Mouse (Mus musculus) liver, adult 2 months (tissue): ENCODE data around the gene Gpnmb.

ENCODE experiments used
- CTCF ChIP-seq: fragments of 200-500 bp; IDR thresholded peaks from 2 replicates; pipeline ENCODE4 v1.5.1; 2011; ENCODE audit warnings: low read depth, low read length, control low read depth
- POLR2A ChIP-seq: fragments of 200-500 bp; IDR thresholded peaks from 2 replicates; pipeline ENCODE4 v1.6.1; 2011; ENCODE audit warnings: low read length, control low read depth; ENCODE audit not compliant: insufficient read depth; ENCODE audit errors: extremely low read depth

- TF ChIP-seq POLR2A = no peak
- TF ChIP-seq CTCF = no peak
These were observed 919 bp downstream of the Gpnmb start for GRCm38 (mm10) chr6:49037268-49037662.
